Mouse (Mus musculus) erythroblast, adult 5-6 weeks (primary cell): Measurements from ENCODE around the gene S100b. TPM values are rescaled to one million over a fixed set of nuclear protein-coding genes. Genes with fewer than 3 reads are reported as not detected.

Source experiments
- ATAC-seq: replicated peaks from 2 replicates; pipeline ENCODE4 v1.8.0; 2016; ENCODE audit warnings: moderate number of reproducible peaks, mild to moderate bottlenecking, moderate TSS enrichment, inconsistent platforms; ENCODE audit not compliant: poor library complexity, low FRiP score, severe bottlenecking
- total RNA-seq, 2 experiments: library from RNA; stranded (forward) in 1 of 2; stranded (reverse) in 1 of 2; fragments of 150-400 nt in 1 of 2; fragments of 200-764, 138-1000 nt in 1 of 2; gene quantifications; 2 replicates each; pipeline versions ENCODE4 v1.2.3 to v1.2.4; 2015 to 2017; ENCODE audit warnings: low replicate concordance in 2 of 2

Gene S100b
- total RNA-seq, 2 experiments from 2014 or later: not detected

DNA sequence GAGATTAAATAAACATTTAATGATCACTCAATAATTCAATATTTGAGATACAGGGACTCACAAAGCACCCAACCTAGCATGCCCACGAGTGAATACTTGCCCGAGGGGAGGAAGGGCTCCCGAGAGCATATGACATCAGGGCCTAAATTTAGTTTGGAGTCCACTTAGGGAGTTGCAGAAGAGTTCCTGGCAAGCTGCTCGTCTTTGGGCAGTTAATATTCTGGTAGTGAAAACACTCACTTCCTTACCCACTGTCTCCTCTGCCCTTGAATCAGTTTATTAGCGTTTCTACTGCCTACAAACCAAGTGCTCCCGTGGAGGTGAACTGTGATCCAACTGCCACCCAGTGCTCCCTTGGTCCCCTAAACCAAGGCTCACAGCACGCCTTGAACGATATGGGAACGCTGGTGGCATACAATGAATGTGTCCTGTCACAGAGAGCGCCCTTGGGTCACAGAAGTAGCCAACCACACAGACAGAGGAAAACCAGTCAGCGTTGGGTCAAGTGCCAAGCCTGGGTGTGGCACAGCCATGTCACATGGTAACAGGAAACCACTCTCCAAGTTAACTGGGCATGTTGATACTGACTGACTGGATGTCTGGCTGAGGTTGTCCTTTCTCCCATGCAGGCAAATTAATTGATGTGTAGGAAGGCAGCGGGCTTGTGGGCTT, 4.2 kb downstream of the S100b start:
- ATAC-seq: no peak

DNA sequence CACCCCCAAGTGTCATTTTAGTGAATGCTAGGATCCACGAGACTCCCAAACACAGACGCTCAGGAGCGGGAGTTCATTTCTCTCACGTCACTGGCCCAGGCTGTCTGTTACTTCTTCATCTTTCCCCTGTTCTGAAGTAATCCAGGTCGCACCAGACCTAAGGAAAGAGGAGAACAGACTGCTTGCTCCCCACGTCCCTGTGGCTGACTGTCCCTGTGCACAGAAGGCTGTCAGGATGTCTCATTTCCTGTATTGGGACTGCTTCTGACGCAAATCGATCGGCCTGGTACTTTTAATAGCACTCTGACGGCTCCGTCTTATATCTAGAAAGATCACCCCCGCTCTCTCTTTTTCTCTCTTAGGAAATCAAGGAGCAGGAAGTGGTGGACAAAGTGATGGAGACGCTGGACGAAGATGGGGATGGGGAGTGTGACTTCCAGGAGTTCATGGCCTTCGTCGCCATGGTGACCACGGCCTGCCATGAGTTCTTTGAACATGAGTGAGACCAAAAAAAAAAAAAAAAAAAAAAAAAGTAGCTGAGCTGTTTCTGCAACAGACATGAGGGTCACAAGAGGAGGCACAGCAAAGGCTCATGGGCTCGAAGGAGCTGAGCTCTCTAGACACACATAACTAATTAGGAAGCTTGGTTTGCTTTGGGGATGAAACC, 6.0 kb downstream of the S100b start:
- ATAC-seq: no peak

DNA sequence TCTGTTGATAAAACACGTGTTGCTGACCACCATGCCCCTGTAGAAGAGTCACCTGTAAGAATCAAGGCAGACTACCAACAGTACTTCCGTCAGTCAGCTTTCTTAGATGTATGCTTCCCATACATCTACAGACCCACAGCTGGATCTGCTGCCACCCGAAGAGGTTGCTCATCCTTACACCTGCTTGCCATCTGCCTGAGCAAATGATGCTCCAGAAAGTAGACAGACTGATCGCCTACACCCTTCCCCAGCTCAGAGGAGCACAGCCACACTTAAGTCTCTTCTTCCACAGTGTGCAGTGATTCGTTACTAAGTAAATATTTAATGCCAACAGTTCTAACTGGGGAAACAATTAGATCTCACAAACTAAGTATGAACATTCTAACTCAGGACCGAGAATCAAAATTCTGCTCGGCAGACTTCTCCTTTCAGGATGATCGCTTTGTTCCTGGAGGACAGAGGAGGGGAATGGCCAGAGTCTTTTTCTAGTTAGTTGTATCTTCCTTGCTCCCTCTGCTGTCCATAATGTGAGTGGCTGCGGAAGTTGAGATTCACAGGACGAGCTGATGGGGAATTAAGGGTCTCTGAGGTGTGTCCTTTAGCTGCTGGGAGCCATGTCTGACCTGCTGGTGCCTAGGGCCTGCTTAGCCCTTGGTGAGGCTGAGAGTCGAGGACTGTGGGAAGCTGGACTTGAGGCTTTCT, 6.9 kb downstream of the S100b start:
- no peak for ATAC-seq

DNA sequence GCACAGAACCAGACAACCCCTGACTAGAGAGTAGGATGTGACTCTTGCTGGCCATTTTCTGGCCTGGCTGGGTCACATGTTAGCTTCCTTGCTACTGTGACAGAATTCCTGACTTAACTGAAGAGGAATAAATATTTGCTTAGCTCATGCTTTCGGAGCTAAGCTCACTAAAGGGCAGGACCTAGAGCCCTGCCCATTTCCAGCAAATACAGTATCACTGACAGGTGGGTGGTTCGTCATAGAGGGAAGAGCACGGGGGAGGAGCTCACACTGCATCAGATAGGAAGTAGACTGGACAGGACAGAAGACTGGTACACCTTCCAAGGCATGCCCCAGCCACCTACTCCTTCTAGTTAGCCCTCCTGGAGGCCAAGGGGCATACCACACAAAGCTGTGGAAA, 7.8 kb downstream of the S100b start:
- no peak for ATAC-seq

DNA sequence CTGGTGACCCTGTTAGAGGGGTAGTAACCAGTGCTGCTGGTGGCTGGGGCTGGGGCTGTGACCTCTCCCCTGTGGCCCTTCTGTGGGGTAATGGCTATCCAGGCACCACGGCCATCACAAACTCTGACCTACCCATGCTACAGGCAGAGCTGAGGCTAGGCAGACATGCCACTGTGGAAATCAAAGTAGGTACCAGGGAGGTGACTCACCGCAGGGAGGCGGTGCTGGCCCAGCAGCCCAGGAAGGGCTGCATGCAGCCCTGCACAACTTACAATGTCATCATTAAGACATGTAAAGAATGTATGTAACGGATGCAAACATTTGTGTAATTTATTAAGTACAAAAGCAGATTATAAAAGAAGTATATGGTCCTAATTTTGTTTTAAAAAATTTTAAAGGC, 8.8 kb downstream of the S100b start:
- ATAC-seq: no peak

DNA sequence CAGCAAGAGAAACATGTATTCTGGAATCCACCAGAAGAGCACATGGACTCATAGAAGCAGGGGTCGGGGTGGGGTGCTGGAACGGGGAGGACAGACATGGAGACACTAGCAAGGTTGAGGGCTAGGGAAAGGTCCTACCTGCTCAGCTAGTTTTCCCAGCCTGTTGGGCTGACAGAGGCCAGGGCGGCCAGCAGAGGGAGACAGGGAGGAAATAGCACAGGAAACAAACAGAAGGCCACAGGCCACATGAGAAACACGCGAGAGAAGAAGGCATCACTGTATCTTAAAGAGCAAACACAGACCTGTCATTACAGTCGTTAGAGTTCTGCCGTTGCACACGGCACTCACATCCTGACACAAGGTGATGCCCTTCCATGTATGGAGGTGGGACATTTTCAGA, 17.6 kb downstream of the S100b start:
- ATAC-seq: no peak

DNA sequence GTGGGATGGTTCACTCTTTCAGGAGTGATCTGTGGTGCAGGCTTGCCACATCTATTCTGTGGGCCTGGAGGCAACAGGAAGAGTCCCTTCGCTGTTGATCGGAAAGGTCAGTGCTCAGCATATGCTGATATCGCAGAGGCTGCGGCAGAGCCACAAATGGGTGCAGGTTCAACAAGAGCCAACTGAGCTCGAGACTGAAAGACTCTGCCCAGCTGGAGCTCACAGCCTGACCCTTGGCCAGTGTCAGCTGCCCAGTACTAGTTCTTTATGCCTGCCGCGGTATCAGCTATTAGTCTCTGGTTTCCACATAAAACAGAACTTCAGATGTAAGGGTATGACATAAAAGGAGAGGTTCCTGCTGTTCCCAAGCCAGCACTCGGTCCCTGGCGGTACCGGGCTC, 21.6 kb downstream of the S100b start:
- no peak for ATAC-seq

DNA sequence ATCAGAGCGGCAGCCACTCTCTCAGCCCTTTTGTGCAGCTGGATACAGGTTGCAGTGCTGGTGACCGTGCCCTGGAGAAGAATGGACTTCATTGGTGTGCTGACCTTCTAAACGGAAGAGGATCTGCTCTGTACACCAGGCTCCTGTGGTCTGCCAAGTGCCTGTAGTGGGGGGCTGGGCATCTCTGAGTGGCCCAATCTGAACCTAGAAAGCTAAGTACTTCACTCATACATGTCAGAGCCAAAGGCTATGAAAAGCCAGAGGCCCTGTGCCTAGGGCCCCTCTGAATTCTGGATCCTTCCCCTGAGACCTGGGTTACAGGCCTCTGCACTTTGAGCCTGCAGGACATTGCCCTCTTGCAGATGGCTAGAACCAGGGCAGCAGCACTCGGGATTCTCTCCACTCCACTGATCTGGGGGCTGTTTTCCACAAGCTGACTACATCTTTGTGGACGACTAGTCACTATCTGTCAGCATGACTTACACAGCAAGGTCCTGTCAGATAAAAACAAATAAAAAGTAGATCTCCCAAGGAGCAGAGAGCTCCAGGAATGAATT, 25.0 kb downstream of the S100b start:
- no peak for ATAC-seq

GRCm38 (mm10) chr10:76288268-76288993, 34.8 kb downstream of the S100b start:
- no peak for ATAC-seq

- no peak for ATAC-seq
Observed at GRCm38 (mm10) chr10:76289052-76289451, 35.4 kb downstream of the S100b start.

GRCm38 (mm10) chr10:76289936-76290671, 36.5 kb downstream of the S100b start:
- ATAC-seq: no peak

GRCm38 (mm10) chr10:76293222-76293621, 39.6 kb downstream of the S100b start:
- no peak for ATAC-seq

DNA sequence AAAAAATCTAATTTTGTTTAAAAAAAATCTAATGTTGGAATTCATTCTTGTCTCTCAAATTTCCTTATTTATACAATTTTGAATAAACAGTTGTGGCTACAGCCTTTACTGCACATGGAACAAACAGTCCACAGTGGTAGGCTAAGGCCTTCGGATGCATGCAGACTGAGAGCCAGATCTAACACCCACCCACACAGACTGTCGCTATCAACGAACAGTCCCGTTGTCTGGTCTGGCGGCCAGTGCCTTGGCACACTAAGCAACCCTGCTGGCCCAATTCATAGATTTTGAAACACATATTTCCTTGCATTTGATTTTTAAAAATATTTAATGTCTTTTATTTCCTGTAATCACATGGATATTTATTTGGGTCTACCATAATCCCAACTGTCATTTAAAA, 46.5 kb downstream of the S100b start:
- no peak for ATAC-seq

DNA sequence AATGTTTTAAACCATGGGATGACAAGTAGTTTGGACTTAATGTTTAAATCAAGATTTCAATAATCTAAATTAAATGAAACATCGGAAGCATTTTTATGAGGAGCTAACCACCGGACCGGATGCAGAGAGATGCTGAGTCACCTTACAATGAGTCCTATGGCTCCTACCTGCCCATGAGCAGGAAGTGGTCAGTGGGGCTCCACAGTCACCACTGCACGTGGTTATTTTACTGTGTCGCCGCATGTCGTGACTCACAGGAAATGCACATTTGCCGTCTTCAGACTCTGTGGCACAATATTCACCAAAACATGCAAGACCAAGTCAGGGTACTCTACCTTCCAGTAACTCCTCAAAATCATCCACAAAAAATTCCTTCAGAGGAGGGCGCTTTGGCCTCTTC, 53.1 kb downstream of the S100b start:
- no peak for ATAC-seq

Other genes with a start within 250 kb of the S100b start
- gene Zfp280b, start 221.2 kb upstream of the S100b start, total RNA-seq (2015; ENCODE audit: low replicate concordance): 0.63 and 2.7 TPM in 2 replicates
- gene Zfp280b, start 221.2 kb upstream of the S100b start, total RNA-seq (2017; ENCODE audit: low replicate concordance): 1.8 and 2.2 TPM in 2 replicates
- not detected in 2 replicates for gene Slc5a4b, start 142.9 kb upstream of the S100b start, total RNA-seq (2015; ENCODE audit: low replicate concordance)
- gene Slc5a4b, start 142.9 kb upstream of the S100b start, total RNA-seq (2017; ENCODE audit: low replicate concordance): 0.51 TPM in 1 of 2 replicates, not detected in the other
- gene Slc5a4a, start 106.4 kb upstream of the S100b start, total RNA-seq (2015; ENCODE audit: low replicate concordance): not detected in 2 replicates
- not detected in 2 replicates for gene Slc5a4a, start 106.4 kb upstream of the S100b start, total RNA-seq (2017; ENCODE audit: low replicate concordance)
- gene Prmt2, start 16.0 kb upstream of the S100b start, total RNA-seq (2015; ENCODE audit: low replicate concordance): not detected in 2 replicates
- gene Prmt2, start 16.0 kb upstream of the S100b start, total RNA-seq (2017; ENCODE audit: low replicate concordance): not detected in 2 replicates
- 0.77 and 0.84 TPM in 2 replicates for gene Dip2a, start 91.4 kb downstream of the S100b start, total RNA-seq (2015; ENCODE audit: low replicate concordance)
- gene Dip2a, start 91.4 kb downstream of the S100b start, total RNA-seq (2017; ENCODE audit: low replicate concordance): 0.34 and 4.7 TPM in 2 replicates
- not detected in 2 replicates for gene AC141477.1, start 186.6 kb downstream of the S100b start, total RNA-seq (2015; ENCODE audit: low replicate concordance)
- gene AC141477.1, start 186.6 kb downstream of the S100b start, total RNA-seq (2017; ENCODE audit: low replicate concordance): not detected in 2 replicates
- gene Pcnt, start 188.9 kb downstream of the S100b start, total RNA-seq (2015; ENCODE audit: low replicate concordance): 22.4 and 25.0 TPM in 2 replicates
- 31.9 and 34.8 TPM in 2 replicates for gene Pcnt, start 188.9 kb downstream of the S100b start, total RNA-seq (2017; ENCODE audit: low replicate concordance)
- gene 2610028H24Rik, start 195.2 kb downstream of the S100b start, total RNA-seq (2015; ENCODE audit: low replicate concordance): not detected in 2 replicates
- gene 2610028H24Rik, start 195.2 kb downstream of the S100b start, total RNA-seq (2017; ENCODE audit: low replicate concordance): not detected in 2 replicates
- 19.0 and 34.3 TPM in 2 replicates for gene Mcm3ap, start 215.1 kb downstream of the S100b start, total RNA-seq (2015; ENCODE audit: low replicate concordance)
- 30.6 and 68.6 TPM in 2 replicates for gene Mcm3ap, start 215.1 kb downstream of the S100b start, total RNA-seq (2017; ENCODE audit: low replicate concordance)
- 0.19 and 0.21 TPM in 2 replicates for gene Ybey, start 215.3 kb downstream of the S100b start, total RNA-seq (2015; ENCODE audit: low replicate concordance)
- 0.60 and 1.4 TPM in 2 replicates for gene Ybey, start 215.3 kb downstream of the S100b start, total RNA-seq (2017; ENCODE audit: low replicate concordance)